Mouse (Mus musculus) heart, embryonic 14.5 days (tissue): ENCODE results near the gene Msn. TPM values are rescaled to one million over a fixed set of nuclear protein-coding genes. Genes with fewer than 3 reads are reported as not detected.

Experiments
- ATAC-seq: fragments of 200-750 bp; cut with Nextera tagmentation; 2 replicates; pipeline ENCODE4 v1.8.0; 2017; ENCODE audit warnings: low read depth, moderate TSS enrichment; ENCODE audit not compliant: insufficient number of reproducible peaks, insufficient read depth, low FRiP score
- H3K27ac ChIP-seq, 2 experiments: fragments of 200-500 bp in 1 of 2; fragments of 300-500 bp in 1 of 2; sonication (generic) in 1 of 2; replicated peaks in 1 of 2; 2 replicates each; pipeline ENCODE4 v1.5.1; 2012 to 2014; ENCODE audit warnings: low read depth in 2 of 2, low read length in 2 of 2, control low read depth in 1 of 2, mild to moderate bottlenecking in 1 of 2, mixed read lengths in 1 of 2; ENCODE audit not compliant: control insufficient read depth in 1 of 2, insufficient read depth in 1 of 2
- H3K27me3 ChIP-seq: fragments of 300-500 bp; sonication (generic); 2 replicates; pipeline ENCODE4 v1.6.1; 2014; ENCODE audit warnings: mild to moderate bottlenecking, low read length, control low read depth; ENCODE audit not compliant: control insufficient read depth, insufficient read depth
- H3K36me3 ChIP-seq: fragments of 300-500 bp; sonication (generic); 2 replicates; pipeline ENCODE4 v1.6.1; 2014; ENCODE audit warnings: mild to moderate bottlenecking, control low read depth, low read length, mixed read lengths; ENCODE audit not compliant: control insufficient read depth, insufficient read depth
- H3K4me1 ChIP-seq, 2 experiments: fragments of 200-500 bp in 1 of 2; fragments of 300-500 bp in 1 of 2; sonication (generic) in 1 of 2; 2 replicates each; pipeline ENCODE4 v1.6.1; 2012 to 2014; ENCODE audit warnings: low read length in 2 of 2, control low read depth in 1 of 2, mixed read lengths in 1 of 2; ENCODE audit not compliant: control insufficient read depth in 2 of 2, insufficient read depth in 2 of 2
- H3K4me2 ChIP-seq: fragments of 300-500 bp; sonication (generic); 2 replicates; pipeline ENCODE4 v1.6.1; 2014; ENCODE audit warnings: mild to moderate bottlenecking, low read length
- H3K4me3 ChIP-seq, 2 experiments: fragments of 200-500 bp in 1 of 2; fragments of 300-500 bp in 1 of 2; sonication (generic) in 1 of 2; 2 replicates each; pipeline ENCODE4 v1.5.1; 2012 to 2014; ENCODE audit warnings: low read length in 2 of 2, mild to moderate bottlenecking in 2 of 2, control low read depth in 1 of 2, low read depth in 1 of 2, moderate library complexity in 1 of 2; ENCODE audit not compliant: control insufficient read depth in 1 of 2, insufficient read depth in 1 of 2
- H3K9ac ChIP-seq: fragments of 300-500 bp; sonication (generic); 2 replicates; pipeline ENCODE4 v1.6.1; 2014; ENCODE audit warnings: mild to moderate bottlenecking, low read length
- H3K9me3 ChIP-seq: fragments of 300-500 bp; sonication (generic); 2 replicates; pipeline ENCODE4 v1.6.1; 2016; ENCODE audit warnings: low read length, control low read depth; ENCODE audit not compliant: control insufficient read depth
- WGBS: fragments of 180-500 bp; shearing (Covaris S2); extraction: QIAGEN DNeasy Blood & Tissue Kit; methylation state at CpG from one replicate; pipeline ENCODE4 v1.1.7; 2014; 5-methylcytosine and 5-hydroxymethylcytosine counted together
- polyA plus RNA-seq: library from polyadenylated mRNA; unstranded; fragments of >200 nt; fragmentation: Nextera tagmentation; extraction: Ambion mirVana; gene quantifications from 2 replicates; pipeline ENCODE4 v1.2.1, GENCODE M21; 2014

The Msn gene
- polyA plus RNA-seq, 1 experiment from 2014 or later = 191 TPM

DNA sequence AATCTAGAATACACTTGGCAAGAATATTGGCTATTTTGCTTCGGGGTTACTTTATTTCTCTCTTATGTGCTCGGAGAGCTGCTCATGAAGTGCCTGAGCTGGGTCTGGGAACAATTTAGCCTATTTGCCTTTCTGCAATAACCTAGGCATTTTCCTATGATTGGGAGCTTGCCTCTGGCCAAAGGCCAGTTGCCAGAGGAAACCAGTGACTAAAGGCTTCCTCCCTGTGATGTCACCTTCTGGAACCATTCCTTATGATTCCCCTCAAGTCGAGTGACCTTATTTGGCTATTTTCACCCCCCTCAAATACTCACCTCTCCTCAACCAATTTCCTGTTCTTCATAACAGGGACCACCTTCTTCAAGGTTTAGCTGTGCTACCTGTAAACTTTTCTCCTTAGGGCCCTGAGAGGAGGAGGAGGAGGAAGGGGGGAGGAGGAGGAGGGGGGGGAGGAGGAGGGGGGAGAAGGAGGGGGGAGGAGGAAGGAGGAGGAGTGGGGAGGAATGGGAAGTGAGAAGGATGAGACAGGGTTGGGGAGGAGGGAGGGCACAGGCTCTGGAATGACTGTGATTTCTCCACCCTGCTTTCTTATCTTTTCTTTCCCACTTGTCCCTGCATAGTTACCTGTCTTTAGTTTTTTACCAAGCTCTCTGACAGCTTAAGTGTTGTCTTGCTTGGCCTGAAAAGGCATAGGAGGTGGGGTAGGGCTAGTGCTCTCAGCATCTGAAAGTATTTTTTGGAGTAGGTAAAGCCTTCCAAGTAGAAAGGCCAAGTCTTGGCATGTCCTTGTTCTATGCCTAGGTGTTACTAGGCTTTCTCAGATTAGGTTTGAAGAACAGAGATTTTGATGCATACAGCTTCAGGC lies 11.8 kb downstream of the Msn start:
- Histone ChIP-seq H3K4me2 (no peak overlapping the region), H3K9ac (no peak overlapping the region), H3K4me3 (no peak overlapping the region), H3K27ac (peak overlapping the region in 1 of 2 experiments; percentile 41; a peak in 1 of 4 replicates), H3K4me1 (peaks cover 0 to 3% of the 10 kb centered on the region in 2 experiments; a peak in 2 of 4 replicates), H3K27me3 (no peaks in the 10 kb centered on the region), H3K36me3 (0 out of 2 replicates have a peak, but pooled peaks cover 12% of the 10 kb centered on the region), H3K9me3 (no peaks in the 10 kb centered on the region)
- no peak for ATAC-seq
- 54% methylated on average over 3 of the region's 3 CpGs for WGBS

DNA sequence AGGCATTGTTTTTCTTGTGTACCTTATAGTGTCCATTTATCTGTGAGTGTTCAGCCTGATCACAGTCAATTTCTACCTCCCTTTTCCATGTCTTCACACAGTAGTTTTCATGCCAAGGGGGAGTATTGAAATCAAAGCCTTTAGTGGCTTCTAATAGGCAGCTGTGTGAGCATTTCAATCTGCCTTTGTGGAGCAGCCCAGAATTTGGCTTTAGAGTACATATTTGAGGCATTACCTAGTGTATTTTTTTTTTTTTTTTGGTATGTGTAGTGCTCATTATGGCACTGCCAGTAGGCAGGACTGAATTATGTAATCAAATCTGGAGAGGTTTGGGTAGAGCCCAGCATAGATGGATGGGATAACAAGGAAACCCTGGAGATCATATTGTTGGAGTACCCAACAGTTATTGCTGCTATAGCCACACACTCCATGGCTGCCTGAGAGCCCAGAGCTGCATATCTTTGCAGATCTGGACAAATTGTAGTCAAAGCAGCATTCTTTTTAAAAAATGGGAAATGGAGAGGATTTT lies 17.3 kb downstream of the Msn start:
- Histone ChIP-seq H3K4me1 (no peaks in the 10 kb centered on the region), H3K4me2 (no peak overlapping the region), H3K9ac (no peak overlapping the region), H3K36me3 (peaks cover 17% of the 10 kb centered on the region), H3K27ac (no peak overlapping the region), H3K9me3 (no peaks in the 10 kb centered on the region), H3K4me3 (no peak overlapping the region), H3K27me3 (no peaks in the 10 kb centered on the region)
- no peak for ATAC-seq

DNA sequence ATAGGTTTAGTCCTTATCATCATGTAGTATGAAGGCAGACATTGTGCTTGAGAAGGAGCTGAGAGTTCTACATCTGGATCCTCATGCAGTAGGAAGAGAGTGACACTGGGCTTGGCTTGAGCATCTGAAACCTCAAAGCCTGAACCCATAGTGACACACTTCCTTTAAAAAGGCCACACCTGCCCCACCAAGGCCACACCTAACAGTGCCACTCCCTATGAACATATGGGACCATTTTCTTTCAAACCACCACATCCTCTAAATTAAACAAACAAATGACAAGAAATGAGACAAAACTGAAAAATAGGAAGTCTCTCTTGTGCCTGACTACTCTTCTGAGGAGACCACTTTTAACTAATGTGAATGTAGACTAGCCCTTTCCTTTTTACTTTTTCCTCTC lies 19.7 kb downstream of the Msn start:
- Histone ChIP-seq H3K9ac (no peak overlapping the region), H3K27me3 (no peaks in the 10 kb centered on the region), H3K4me2 (no peak overlapping the region), H3K36me3 (peaks cover 10% of the 10 kb centered on the region), H3K4me1 (no peaks in the 10 kb centered on the region), H3K4me3 (no peak overlapping the region), H3K27ac (no peak overlapping the region), H3K9me3 (no peaks in the 10 kb centered on the region)
- no peak for ATAC-seq

DNA sequence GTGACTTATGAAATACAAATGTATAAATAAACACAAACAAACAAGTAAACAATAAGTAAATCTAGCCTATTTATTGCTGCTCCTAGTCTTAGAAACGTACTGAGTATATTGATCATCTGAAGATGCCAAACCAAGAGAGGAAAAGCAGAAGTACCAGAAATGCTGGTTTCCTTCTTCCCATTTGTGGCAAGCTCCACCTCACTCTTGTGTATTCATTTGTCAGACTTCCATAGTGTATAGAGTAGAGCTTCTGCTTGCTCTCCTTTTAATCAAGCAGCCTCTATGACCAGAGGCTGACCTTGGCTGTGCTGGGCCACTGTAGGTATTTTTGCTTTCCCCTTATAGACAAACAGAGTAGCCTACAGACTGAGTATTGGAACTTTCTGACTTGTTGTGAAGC lies 21.5 kb downstream of the Msn start:
- H3K4me1 ChIP-seq = no peaks in the 10 kb centered on the region
- no peak for ATAC-seq
- no peak overlapping the region for H3K4me2 ChIP-seq
- no peak overlapping the region for H3K4me3 ChIP-seq
- 75% methylated on average over 1 of the region's 1 CpGs for WGBS
- H3K9me3 ChIP-seq = no peaks in the 10 kb centered on the region
- no peak overlapping the region for H3K27ac ChIP-seq
- H3K36me3 ChIP-seq = peaks cover 6% of the 10 kb centered on the region
- no peaks in the 10 kb centered on the region for H3K27me3 ChIP-seq
- H3K9ac ChIP-seq = no peak overlapping the region

DNA sequence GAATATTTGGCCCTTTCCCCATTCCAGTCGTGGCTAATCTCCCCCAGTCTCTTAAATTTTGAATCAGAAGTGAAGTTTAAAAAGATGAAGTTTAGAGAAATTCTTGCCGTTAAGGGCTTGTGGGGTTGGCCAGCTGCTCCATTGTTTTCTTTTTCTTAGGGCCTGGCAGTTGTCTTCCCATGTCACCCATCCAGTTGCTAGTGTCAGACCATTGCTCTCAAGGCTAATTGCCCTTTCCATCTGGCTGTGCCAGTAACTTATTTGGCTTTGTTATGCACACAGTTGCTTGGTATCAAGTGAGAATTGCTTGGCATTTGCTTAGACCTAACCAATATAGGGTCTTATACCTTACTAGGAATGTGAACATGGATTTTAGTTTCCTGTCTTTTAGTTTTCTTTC lies 24.2 kb downstream of the Msn start:
- Histone ChIP-seq H3K4me2 (no peak overlapping the region), H3K27me3 (no peaks in the 10 kb centered on the region), H3K9me3 (no peaks in the 10 kb centered on the region), H3K4me1 (no peaks in the 10 kb centered on the region), H3K27ac (no peak overlapping the region), H3K9ac (no peak overlapping the region), H3K36me3 (peaks cover 6% of the 10 kb centered on the region), H3K4me3 (no peak overlapping the region)
- 46% methylated on average over 2 of the region's 2 CpGs for WGBS
- no peak for ATAC-seq

DNA sequence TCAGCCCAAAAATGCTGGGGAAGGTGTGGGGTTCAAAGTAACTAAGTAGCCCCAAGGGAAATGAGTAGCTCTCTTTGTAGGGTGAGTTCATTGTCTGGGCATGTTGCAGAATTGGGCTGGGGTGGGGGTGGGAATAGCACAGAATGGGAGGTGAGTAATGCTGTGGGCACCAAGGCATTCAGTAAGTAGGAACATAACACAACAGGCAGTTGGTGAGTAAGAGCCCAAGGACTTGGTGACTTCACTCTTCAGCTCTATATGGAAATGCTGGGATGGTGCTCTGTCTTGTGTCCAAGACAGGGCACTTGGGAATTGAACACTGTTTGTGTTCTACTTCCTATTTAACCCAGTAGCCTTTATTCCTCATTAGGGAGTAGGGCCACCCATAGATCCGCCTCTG lies 26.1 kb downstream of the Msn start:
- WGBS = 64% methylated on average over 1 of the region's 1 CpGs
- Histone ChIP-seq H3K4me3 (no peak overlapping the region), H3K9ac (no peak overlapping the region), H3K4me2 (no peak overlapping the region), H3K36me3 (peaks cover 6% of the 10 kb centered on the region; the same call in 1 of the 2 replicates), H3K27ac (no peak overlapping the region), H3K4me1 (peaks cover 2 to 6% of the 10 kb centered on the region in 2 experiments; a peak in 2 of 4 replicates), H3K27me3 (no peaks in the 10 kb centered on the region), H3K9me3 (no peaks in the 10 kb centered on the region)
- no peak for ATAC-seq

DNA sequence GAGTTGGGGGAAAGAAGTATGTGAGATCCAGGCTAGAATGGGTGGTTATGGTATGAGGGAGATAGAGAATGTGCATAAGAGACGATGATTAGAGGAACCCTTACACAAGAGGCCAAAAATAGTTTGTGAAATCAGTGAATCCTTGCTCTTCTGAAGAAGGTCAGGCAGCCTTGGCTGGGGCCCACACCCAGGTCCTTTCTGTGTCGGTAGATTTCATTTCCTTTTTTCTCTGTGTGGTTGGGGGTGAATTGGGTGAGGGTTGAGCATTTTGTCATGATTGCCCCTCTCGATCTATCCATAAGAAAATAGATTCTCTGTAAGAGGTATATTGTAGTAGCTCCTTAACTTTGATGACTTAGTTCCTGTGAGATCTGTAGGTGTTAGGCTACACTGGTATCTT lies 31.0 kb downstream of the Msn start:
- H3K9ac ChIP-seq = no peak overlapping the region
- H3K27ac ChIP-seq = no peak overlapping the region
- ATAC-seq = no peak
- peaks cover 11 to 33% of the 10 kb centered on the region in 2 experiments for H3K4me1 ChIP-seq
- no peaks in the 10 kb centered on the region for H3K36me3 ChIP-seq
- H3K4me2 ChIP-seq = peak overlapping the region; percentile 4; the same call in 1 of the 2 replicates
- H3K27me3 ChIP-seq = no peaks in the 10 kb centered on the region
- H3K9me3 ChIP-seq = no peaks in the 10 kb centered on the region
- H3K4me3 ChIP-seq = no peak overlapping the region
- WGBS = 44% methylated on average over 3 of the region's 3 CpGs
